Mouse (Mus musculus): ENCODE data around the gene Polr1e.
"Not testable (repeated sequence)": the region's sequence is repeated elsewhere in the genome, so short reads cannot be mapped to it uniquely, and the experiment has no call there.

The Polr1e gene

GRCm38 (mm10) chr4:45018452-45018980, at the start of gene Polr1e:
Gene Polr1e, plus strand, starts transcription at chr4:45018583.
- in situ Hi-C loops (cut with MboI; ENCODE audit: low pct_unique_long_range_greater_than_20kb in 1 of 2, low sequenced_read_pairs in 2 of 2, unreplicated experiment in 1 of 2), result no loop called here

- in situ Hi-C loops (cut with MboI; ENCODE audit: low pct_unique_long_range_greater_than_20kb in 1 of 2, low sequenced_read_pairs in 2 of 2, unreplicated experiment in 1 of 2), result no loop called here
Observed at GRCm38 (mm10) chr4:44970056-44970455, 48.3 kb upstream of the Polr1e start.

GRCm38 (mm10) chr4:44970612-44971110, 47.7 kb upstream of the Polr1e start:
- in situ Hi-C loops (cut with MboI; ENCODE audit: low pct_unique_long_range_greater_than_20kb in 1 of 2, low sequenced_read_pairs in 2 of 2, unreplicated experiment in 1 of 2), result no loop called here

GRCm38 (mm10) chr4:44973450-44973849, 44.9 kb upstream of the Polr1e start:
- in situ Hi-C loops (cut with MboI; ENCODE audit: low pct_unique_long_range_greater_than_20kb in 1 of 2, low sequenced_read_pairs in 2 of 2, unreplicated experiment in 1 of 2), result no loop called here

GRCm38 (mm10) chr4:44973871-44974270, 44.5 kb upstream of the Polr1e start:
- in situ Hi-C loops (cut with MboI; ENCODE audit: low pct_unique_long_range_greater_than_20kb in 1 of 2, low sequenced_read_pairs in 2 of 2, unreplicated experiment in 1 of 2), result no loop called here

GRCm38 (mm10) chr4:44974331-44974730, 44.1 kb upstream of the Polr1e start:
- in situ Hi-C loops (cut with MboI; ENCODE audit: low pct_unique_long_range_greater_than_20kb in 1 of 2, low sequenced_read_pairs in 2 of 2, unreplicated experiment in 1 of 2), result no loop called here

GRCm38 (mm10) chr4:44976026-44976615, 42.3 kb upstream of the Polr1e start:
- in situ Hi-C loops (cut with MboI; ENCODE audit: low pct_unique_long_range_greater_than_20kb in 1 of 2, low sequenced_read_pairs in 2 of 2, unreplicated experiment in 1 of 2), result no loop called here

- in situ Hi-C loops (cut with MboI; ENCODE audit: low pct_unique_long_range_greater_than_20kb in 1 of 2, low sequenced_read_pairs in 2 of 2, unreplicated experiment in 1 of 2), result no loop called here
Observed at GRCm38 (mm10) chr4:44976921-44977710, 41.3 kb upstream of the Polr1e start.

- in situ Hi-C loops (cut with MboI; ENCODE audit: low pct_unique_long_range_greater_than_20kb in 1 of 2, low sequenced_read_pairs in 2 of 2, unreplicated experiment in 1 of 2), result no loop called here
Observed at GRCm38 (mm10) chr4:44978175-44978574, 40.2 kb upstream of the Polr1e start.

- in situ Hi-C loops (cut with MboI; ENCODE audit: low pct_unique_long_range_greater_than_20kb in 1 of 2, low sequenced_read_pairs in 2 of 2, unreplicated experiment in 1 of 2), result no loop called here
Observed at GRCm38 (mm10) chr4:44979794-44980338, 38.5 kb upstream of the Polr1e start.

- in situ Hi-C loops (cut with MboI; ENCODE audit: low pct_unique_long_range_greater_than_20kb in 1 of 2, low sequenced_read_pairs in 2 of 2, unreplicated experiment in 1 of 2), result no loop called here
Observed at GRCm38 (mm10) chr4:44981280-44981973, 37.0 kb upstream of the Polr1e start, which contains the start of gene Grhpr. Gene Grhpr, plus strand, starts transcription at chr4:44981395.

- in situ Hi-C loops (cut with MboI; ENCODE audit: low pct_unique_long_range_greater_than_20kb in 1 of 2, low sequenced_read_pairs in 2 of 2, unreplicated experiment in 1 of 2), result no loop called here
Observed at GRCm38 (mm10) chr4:44981974-44982287, 36.5 kb upstream of the Polr1e start.

- in situ Hi-C loops (cut with MboI; ENCODE audit: low pct_unique_long_range_greater_than_20kb in 1 of 2, low sequenced_read_pairs in 2 of 2, unreplicated experiment in 1 of 2), result no loop called here
Observed at GRCm38 (mm10) chr4:44982440-44983130, 35.8 kb upstream of the Polr1e start.

- in situ Hi-C loops (cut with MboI; ENCODE audit: low pct_unique_long_range_greater_than_20kb in 1 of 2, low sequenced_read_pairs in 2 of 2, unreplicated experiment in 1 of 2), result no loop called here
Observed at GRCm38 (mm10) chr4:44983131-44983740, 35.1 kb upstream of the Polr1e start.

- in situ Hi-C loops (cut with MboI; ENCODE audit: low pct_unique_long_range_greater_than_20kb in 1 of 2, low sequenced_read_pairs in 2 of 2, unreplicated experiment in 1 of 2), result no loop called here
Observed at GRCm38 (mm10) chr4:44990560-44990959, 27.8 kb upstream of the Polr1e start.

- in situ Hi-C loops (cut with MboI; ENCODE audit: low pct_unique_long_range_greater_than_20kb in 1 of 2, low sequenced_read_pairs in 2 of 2, unreplicated experiment in 1 of 2), result not testable (repeated sequence)
Observed at GRCm38 (mm10) chr4:44992330-44992729, 26.1 kb upstream of the Polr1e start.

- in situ Hi-C loops (cut with MboI; ENCODE audit: low pct_unique_long_range_greater_than_20kb in 1 of 2, low sequenced_read_pairs in 2 of 2, unreplicated experiment in 1 of 2), result not testable (repeated sequence)
Observed at GRCm38 (mm10) chr4:44993179-44993578, 25.2 kb upstream of the Polr1e start.

- in situ Hi-C loops (cut with MboI; ENCODE audit: low pct_unique_long_range_greater_than_20kb in 1 of 2, low sequenced_read_pairs in 2 of 2, unreplicated experiment in 1 of 2), result no loop called here
Observed at GRCm38 (mm10) chr4:44993847-44994246, 24.5 kb upstream of the Polr1e start.

All from mouse embryonic stem cell (cell line).